Mouse (Mus musculus): Measurements from ENCODE around the gene Ms4a4c.
"Not testable (repeated sequence)": the region's sequence is repeated elsewhere in the genome, so short reads cannot be mapped to it uniquely, and the experiment has no call there.

Ms4a4c gene

DNA sequence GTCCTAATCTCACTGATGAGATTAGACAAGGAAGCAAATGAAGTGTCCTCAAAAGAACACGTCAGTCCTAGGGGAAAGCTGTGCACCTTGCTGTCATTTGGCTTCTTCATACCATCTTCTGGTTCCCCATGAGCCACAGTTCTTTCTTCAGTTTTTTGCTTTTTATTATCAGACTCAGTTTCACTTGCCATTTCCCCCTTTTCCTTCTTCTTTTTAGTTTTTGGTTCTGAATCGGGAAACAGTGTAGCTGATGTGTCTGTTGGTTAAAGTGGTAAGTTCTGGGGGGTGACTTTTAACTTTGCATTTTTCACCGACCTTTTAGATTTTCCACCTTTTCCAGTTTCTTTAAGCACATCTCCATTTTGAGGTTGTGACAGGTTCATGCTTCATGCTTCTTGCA, at the start of gene Ms4a4c:
Gene Ms4a4c, plus strand, starts transcription at position 244 of the 400 bp plus-strand sequence.
- DNase-seq (ENCODE audit: low read depth, low spot score) = no peak

DNA sequence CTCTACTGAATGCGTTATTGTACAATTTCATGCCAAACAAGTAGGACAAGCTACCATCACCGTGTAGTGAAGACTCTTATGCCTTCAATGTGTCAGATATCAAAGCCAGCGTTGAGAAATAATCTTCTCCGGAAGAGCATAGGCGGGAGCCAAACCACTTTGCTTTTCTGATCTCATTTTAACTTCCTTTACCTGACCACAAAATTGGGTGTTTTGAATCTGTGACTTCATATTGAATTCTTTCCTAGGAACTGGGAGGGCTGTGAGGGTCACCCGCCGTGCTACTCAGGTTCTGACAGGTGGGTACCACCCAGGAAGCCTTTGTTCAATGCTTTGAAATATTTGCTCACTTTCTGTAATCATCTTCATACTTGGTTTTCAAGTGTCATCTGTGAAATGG, 48.8 kb upstream of the Ms4a4c start:
- no peak for DNase-seq (ENCODE audit: low read depth, low spot score)

DNA sequence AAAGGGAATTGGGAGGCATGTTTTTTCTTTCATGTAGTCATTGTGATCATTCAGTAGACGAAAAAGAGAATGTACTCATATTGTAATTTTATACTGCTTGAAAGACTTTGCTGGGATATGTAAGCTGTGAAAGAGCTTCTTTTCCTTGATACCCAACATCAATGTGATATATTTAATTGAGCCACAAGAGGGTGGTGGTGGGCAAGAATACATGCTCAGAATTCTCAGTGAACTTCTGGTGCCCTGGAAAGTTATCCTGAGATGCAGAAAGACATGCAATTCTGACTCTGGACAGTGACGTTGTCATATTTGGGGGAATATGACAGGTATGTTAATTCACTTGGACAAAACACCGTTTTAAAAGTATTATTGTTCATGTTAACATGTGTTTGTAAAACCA, 44.5 kb upstream of the Ms4a4c start:
- no peak for DNase-seq (ENCODE audit: low read depth, low spot score)

DNA sequence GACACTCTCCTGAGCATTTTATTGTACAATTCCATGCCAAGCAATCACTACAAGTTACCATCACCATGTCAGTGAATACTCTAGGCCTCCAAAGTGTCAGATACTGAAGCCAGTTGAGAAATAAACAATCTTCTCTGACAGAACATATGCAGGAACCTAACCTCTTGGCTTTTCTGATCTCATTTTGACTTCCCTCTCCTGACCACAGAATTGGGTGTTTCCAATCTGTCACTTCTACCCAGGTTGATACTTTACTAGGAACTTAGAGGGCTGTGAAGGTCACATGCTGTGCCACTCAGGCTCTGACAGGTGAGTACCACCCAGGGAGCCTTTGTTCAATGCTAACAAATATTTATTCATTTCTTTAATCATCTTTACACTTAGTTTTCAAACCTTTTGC, 42.6 kb upstream of the Ms4a4c start:
- no peak for DNase-seq (ENCODE audit: low read depth, low spot score)

DNA sequence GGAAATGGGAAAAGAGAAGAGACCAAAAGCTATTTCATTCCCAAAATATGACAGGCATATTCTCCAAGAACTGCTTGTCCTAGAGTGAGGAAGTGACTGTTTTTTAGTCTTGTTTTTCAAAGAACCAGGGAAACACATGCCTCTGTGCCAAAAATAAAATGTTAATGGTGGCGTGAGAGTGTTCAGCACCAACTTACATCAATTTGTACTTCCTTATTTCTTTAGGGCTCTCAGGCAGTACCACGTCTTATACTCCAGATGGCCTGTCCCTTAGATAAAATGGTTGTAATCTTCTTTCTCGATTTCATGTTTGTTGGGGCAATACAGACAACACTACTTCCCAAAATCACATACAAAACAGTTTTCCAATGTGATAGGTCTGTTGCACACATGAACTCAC, 36.3 kb upstream of the Ms4a4c start:
- no peak for DNase-seq (ENCODE audit: low read depth, low spot score)

DNA sequence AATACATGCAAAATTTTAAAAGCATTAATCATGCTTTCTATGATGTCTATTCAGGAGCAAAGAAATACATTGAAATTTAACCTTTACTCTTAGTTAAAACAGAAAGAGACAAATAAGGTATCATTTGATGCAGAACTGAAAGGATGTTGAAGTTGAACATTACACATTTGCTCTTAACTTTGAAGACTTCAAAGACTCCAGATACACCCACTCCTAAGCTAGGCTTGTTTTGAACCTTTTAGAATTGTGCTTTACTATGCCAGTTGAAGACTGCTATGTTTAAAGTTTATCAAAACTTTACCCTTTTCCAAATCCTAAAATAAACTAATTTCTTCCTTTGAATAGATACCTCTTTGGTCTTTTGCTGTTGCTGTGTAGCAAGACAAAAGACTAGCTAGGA, 33.4 kb upstream of the Ms4a4c start:
- no peak for DNase-seq (ENCODE audit: low read depth, low spot score)

DNA sequence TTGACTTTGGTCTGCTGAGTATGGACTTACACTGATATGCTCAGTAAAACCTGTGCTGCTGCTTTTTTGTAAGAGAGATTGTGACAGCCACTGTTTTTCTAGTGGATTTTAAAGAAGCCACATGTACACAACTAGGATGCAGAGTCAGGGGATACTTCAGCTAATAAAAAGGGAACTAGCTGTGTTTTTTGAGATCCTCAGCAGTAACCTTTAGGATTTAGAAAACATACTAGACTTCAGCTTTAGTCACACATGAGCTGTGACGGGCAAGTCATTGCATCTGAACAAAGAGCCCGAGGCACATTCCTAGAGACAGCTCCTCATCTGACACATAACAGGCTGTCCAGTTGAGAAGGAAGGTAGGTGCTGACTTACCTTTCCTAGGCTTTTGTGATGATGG, 29.3 kb upstream of the Ms4a4c start, which contains the start of gene Ms4a4a:
Gene Ms4a4a, plus strand, starts transcription at position 251 of the 400 bp plus-strand sequence.
- DNase-seq (ENCODE audit: low read depth, low spot score) = no peak

DNA sequence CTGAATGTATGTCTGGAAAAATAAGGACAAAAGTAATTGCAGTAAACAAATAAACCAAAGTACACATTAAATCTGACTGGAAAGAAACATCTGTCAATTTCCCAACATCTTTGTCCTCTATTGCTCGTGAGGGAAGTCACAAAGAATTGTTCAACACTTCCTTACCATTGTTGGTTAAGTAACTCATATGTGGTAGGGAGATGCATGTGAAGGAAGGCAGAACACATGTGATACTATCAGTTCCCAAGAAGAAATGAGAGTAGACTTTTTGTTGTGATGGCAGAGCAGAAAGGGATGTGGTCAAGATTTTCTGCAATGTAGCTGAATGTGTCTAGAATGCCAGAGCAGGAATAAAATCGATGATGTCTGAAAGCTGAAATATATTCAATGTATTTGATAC, 28.2 kb upstream of the Ms4a4c start:
- DNase-seq (ENCODE audit: low read depth, low spot score) = no peak

DNA sequence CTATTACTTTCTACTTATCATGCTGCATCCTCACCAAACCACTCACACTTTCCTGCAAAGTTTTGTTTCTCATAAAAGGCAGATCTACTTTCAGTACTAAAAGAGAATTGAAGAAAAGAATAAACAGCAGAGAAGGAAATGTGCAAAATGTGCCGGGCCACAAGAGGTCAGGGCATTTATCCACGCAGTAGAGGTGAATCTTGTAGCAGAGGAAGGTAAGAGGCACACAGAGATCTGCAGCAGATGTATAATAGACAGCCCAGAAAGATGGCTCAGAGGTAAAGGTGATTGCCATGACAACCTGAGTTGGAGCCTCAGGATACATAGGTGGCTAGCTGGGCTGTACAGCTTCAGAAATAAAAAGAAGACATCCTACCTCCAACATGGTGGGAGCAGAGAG, 17.5 kb upstream of the Ms4a4c start:
- no peak for DNase-seq (ENCODE audit: low read depth, low spot score)

DNA sequence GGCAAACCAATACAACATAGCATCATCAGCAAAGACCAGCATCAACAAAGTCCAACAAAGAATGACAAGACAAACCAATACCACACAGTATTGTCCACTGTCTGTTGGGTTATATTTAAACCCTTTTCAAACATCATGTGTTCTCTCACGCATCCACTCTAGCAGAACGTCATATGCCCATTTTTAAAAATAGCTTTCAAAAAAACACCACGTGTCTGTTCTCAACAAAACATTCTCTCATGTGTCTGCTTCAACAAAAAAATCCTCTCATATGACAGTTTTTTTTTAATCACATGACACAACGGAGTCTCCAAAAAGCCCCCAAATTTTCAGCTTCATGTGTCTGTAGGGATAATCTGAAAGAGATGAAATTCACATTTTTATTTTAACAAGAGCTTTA, 16.9 kb upstream of the Ms4a4c start:
- DNase-seq (ENCODE audit: low read depth, low spot score) = no peak

DNA sequence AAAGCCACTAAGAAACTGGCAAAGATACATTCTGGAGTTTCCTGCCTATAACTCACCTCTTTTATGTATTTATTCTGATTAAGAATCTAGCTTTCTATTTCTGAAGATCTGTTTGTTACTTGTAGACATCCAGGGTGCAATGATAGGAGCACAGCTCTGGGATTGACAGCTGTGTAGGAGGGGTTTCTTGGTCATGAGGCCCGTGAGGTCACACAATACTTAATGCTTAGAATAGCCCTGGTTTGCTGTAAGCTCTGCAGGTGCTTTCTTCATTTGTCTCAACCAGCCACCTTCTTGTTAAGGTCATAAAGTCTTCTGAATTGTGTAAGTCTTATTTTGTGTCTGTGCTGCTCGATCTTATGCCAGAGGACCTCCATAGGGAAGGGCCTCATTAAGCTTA, 15.6 kb upstream of the Ms4a4c start:
- DNase-seq (ENCODE audit: low read depth, low spot score) = no peak

DNA sequence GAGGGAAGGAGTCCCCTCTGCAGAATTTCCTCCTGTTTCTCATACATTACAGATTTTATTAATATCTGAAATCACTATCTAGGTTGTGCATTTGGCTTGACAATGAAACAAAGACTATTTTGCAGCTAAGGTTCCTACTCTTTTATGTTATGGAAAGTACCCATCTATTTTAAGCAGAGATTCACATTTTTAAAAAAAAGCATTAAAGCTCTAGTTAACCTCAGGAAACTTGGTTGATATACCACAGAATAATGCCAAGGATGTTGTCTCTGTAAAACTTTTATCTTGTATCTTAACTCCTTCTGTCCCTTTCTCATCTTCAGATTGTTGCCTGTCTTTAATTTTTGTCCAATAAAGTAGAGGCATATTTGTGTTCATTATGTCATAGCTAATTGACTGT, 8.8 kb upstream of the Ms4a4c start:
- no peak for DNase-seq (ENCODE audit: low read depth, low spot score)

DNA sequence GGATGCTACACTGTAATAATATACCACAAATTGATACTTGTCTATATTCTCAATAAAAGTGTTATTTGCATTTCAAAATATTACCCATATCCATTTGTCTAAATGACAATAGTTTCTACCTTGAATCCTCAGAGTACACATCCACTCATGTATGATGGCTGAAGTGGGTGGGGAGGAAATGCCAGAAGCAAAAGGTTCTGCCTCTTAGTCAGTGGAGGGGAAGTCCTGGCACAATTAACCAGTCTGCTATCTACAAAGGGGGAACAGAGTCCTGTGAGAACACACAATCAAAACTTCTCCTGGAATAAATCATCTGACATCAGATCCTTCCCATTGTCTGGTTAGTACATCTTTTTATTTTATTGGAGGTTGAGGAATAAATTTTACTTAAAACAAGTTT, 2.9 kb downstream of the Ms4a4c start:
- DNase-seq (ENCODE audit: low read depth, low spot score) = no peak

DNA sequence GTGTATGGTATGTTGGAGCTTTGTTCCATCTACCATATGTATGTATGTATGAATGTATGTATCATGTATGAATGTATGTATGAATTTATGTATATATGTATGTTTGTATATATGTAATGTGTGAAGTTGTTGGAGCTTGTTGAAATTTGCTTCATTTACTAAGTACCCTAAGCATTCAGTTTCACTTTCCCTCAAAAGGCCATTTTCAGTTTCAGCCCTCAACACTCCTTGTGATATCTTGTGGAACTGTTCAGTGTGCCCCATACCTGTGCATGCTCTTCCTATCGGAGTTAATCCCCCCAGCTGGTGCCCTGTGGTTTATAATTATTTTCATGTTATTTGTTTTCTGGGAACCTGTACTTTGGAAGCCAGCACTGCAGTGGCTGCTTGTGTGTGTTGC, 4.0 kb downstream of the Ms4a4c start:
- no peak for DNase-seq (ENCODE audit: low read depth, low spot score)

DNA sequence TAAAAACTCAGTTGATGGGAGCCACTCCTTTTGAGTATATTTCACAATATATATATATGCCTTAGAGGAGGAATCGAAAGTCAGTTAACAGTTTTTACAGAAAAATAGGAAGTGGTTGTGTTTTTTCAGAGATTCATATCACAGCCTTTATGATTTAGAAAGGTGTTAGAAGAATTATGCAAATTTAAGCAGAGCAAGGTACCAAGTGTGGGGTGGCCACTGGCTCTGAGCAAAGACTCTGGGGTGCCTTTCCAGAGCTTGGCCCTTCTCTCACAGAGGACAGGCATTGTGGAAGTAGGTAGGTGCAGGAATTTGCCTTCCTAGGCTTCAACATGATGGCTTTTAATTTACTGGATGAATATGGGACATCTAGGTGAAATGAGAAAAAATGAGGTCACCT, 7.1 kb downstream of the Ms4a4c start:
- no peak for DNase-seq (ENCODE audit: low read depth, low spot score)

DNA sequence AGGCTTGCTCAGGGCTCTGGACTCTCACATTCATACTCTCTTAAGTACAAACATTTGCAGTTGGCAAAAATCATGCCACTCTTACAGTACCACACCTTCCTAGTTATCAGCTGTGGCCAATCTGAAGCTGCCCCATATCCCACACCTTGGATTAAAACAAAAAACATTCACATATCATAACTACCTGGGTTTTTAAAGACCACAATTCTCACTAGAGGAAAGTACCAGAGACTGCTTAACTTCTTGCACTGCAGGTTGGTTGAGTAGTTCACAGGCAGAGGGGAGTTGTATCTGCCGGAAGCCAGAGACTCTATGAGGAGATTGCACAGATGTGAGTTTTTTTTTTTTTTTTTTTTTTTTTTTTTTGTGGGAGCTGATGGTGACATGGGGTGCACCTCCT, 9.5 kb downstream of the Ms4a4c start:
- DNase-seq (ENCODE audit: low read depth, low spot score) = no peak

DNA sequence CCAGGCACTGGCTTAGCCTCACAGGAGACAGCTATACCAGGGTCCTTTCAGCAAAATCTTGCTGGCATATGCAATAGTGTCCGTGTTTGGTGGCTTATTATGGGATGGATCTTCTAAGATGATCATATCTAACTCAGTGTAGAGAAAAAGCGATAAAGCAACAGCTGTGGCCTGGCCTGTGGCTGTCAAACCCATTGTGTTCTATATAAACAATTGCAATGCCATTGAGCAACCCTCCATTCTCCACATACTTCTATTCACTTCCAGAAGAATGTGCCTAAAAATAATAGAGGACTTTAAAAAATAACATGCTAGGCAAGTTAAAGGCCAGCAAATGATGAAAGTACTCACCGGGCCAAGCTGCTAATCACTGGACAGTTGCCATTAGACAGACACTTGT, 11.0 kb downstream of the Ms4a4c start:
- no peak for DNase-seq (ENCODE audit: low read depth, low spot score)

DNA sequence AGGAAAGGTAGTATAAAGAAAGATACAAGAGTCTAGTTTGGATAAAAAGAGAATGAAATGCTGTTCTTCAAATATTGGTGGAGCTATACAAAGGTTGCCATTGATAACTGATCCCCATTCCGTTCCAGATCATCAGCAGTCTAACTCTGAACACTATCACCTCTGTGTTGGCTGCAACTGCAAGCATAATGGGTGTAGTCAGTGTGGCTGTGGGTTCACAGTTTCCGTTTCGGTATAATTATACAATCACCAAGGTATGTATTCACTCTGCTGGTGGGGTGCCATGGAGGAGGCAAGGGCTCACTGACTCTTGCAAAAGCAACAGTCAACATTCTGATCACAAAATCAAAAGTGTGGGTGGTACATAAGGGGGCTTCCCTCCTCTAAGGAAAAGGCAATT, 14.3 kb downstream of the Ms4a4c start:
- DNase-seq (ENCODE audit: low read depth, low spot score) = not testable (repeated sequence)

DNA sequence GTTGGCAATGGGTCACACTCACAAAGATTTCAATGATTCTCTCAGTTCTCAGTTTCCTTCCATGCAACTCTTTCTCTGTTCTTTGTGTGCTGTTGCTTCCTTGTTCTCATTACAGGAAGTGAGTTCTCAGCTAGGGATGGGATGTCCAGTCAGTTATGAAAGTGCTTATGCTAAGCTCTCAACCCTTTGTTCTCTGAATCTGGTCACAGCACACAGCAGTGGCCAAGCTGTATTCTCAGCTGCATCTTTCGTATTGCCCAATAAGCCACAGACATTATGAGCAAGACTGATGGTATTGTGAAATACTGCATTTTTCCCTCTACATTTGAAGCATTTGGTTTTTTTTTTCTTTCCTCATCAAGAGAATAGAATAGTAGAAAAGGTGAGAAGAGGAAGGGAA, 26.6 kb downstream of the Ms4a4c start:
- DNase-seq (ENCODE audit: low read depth, low spot score) = not testable (repeated sequence)

DNA sequence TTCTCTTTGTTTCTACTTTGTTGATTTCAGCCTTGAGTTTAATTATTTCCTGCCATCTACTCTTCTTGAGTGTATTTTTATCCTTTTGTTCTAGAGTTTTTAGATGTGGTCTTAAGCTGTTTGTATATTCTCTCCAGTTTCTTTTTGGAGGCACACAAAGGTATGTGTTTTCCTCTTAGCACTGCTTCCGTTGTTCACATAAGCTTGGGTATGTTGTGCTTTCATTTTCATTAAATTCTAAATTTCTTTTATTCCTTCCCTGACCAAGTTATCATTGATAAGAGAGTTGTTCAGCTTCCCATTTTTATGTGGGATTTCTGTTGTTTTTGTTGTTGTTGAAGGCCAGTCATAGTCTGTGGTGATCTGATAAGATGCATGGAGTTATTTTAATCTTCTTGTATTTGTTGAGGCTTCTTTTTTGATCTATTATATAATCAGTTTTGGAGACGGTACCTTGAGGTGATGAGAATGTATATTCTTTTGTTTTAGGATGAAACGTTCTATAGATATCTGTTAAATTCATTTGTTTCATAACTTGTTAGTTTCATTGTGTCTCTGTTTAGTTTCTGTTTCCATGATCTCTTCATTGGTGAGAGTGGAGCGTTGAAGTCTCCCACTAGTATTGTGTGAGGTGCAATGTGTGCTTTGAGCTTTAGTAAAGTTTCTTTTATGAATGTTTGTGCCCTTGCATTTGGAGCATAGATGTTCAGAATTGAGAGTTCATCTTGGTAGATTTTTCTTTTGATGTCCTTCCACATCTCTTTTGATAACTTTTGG, 30.7 kb downstream of the Ms4a4c start:
- no peak for DNase-seq (ENCODE audit: low read depth, low spot score)

DNA sequence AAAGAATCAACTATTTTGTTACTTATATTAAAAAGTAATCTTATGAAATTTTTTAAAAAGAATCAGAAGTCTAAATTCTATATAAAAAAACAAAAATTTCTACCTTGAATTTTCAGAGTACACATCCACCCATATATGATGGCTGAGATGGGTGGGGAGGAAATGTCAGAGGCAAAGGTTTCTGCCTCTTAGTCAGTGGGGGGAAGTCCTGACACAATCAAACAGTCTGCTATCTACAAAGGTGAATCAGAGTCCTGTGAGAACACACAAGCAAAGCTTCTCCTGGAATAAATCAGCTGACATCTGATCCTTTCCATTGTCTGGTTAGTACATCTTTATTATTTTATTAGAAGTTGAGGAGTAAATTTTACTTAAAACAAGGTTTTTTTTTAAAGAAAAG, 38.8 kb downstream of the Ms4a4c start, which contains the start of gene Ms4a4b:
Gene Ms4a4b, plus strand, starts transcription at position 216 of the 400 bp plus-strand sequence.
- DNase-seq (ENCODE audit: low read depth, low spot score) = no peak

DNA sequence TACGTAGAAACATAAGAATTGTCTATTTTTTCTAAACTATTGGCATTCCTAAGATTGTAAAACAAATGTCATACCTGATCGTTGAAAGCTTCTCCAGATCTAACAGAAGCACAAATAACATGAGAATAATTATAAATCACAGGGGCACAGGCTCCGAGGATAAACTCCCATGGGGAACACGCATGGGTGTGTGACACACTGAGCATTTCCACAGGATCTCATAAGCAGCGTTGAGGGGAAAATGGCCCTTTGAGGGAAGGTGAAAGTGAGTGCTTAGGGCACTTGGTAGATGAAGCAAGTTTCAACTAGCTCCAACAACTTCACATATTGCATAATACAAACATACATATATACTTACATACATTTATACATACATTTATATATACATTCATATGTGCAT, 39.4 kb downstream of the Ms4a4c start:
- DNase-seq (ENCODE audit: low read depth, low spot score) = no peak

DNA sequence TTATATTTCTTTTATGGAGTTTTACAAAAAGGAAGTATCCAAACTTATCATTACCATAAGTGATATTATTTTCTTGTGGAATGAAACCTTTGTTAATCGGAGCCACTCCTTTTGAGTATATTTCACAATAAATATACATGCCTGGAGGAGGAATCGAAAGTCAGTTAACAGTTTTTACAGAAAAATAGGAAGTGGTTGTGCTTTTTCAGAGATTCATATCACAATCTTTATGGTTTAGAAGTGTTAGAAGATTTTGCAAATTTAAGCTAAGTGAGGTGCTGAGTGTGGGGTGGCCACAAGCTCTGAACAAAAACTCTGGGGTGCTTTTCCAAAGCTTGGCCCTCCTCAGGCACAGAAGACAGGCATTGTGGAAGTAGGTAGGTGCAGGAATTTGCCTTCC, 42.7 kb downstream of the Ms4a4c start:
- no peak for DNase-seq (ENCODE audit: low read depth, low spot score)

DNA sequence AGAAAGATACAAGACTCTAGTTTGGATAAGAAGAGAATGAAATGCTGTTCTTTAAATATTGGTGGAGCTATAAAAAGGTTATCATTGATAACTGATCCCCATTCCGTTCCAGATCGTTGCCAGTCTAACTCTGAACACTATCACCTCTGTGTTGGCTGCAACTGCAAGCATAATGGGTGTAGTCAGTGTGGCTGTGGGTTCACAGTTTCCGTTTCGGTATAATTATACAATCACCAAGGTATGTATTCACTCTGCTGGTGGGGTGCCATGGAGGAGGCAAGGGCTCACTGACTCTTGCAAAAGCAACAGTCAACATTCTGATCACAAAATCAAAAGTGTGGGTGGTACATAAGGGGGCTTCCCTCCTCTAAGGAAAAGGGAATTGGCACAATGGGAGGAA, 54.5 kb downstream of the Ms4a4c start:
- not testable (repeated sequence) for DNase-seq (ENCODE audit: low read depth, low spot score)
